Comparison of ENCODE assay signal across 14 mouse cellular contexts in genomic region chr8:76984082-76984481, GRCm38 (mm10).
"Had no signal": no experiment of that assay in that cellular context is flagged by ENCODE, and none has a peak within 500 bp of the region (broad histone marks: within the 10 kb centered on the region; RNA-seq: fewer than 3 reads in every experiment).

No protein-coding gene starts in this region.

- H3K27ac ChIP-seq: liver, embryonic 14.5 days; midbrain, embryonic 10.5 days had no signal

- DNase-seq: kidney, postnatal 14 days; layer of hippocampus, adult 9-11 months; lung, adult 2 months; lung, postnatal 36 days; midbrain, embryonic 14.5 days; right cerebral cortex, adult 18-20 months; right cerebral cortex, postnatal 25 days; thymus, postnatal 36 days had no signal

- H3K9ac ChIP-seq: liver, embryonic 14.5 days had no signal

- ATAC-seq: inflammation-experienced regulatory T-cells, adult 6 months; intestine, postnatal 0 days; lung, postnatal 0 days had no signal

- H3K36me3 ChIP-seq: midbrain, embryonic 10.5 days had no signal

- H3K4me3 ChIP-seq: midbrain, embryonic 10.5 days; myocyte had no signal

- H3K4me1 ChIP-seq: midbrain, embryonic 10.5 days had no signal

- H3K9me3 ChIP-seq: midbrain, embryonic 10.5 days had no signal
